Mouse (Mus musculus): ENCODE measurements around the gene Gm19965.

Gm19965 gene

DNA sequence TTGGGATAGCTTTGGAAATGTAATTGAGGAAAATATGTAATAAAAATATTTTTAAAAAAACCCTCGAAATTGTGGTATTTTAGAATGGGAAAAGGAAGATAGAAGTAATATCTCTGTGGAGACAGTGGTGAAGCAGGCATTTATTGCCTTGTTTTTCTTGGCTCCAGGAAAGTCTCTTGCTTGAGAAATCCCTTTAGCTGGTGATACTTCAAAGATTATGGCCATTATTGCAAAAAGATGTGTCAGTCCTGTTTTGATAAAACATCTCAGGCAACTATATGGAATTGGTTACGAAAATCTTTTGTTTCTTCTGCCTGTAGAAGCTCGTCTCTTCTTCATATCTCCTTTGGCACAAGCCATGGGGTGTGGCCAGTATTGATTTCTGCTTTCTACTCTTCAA is at the start of gene Gm19965:
Gm19965 (plus strand) TSS at position 301 of the 400 bp plus-strand sequence.
- CTCF ChIA-PET, result no interaction called here

DNA sequence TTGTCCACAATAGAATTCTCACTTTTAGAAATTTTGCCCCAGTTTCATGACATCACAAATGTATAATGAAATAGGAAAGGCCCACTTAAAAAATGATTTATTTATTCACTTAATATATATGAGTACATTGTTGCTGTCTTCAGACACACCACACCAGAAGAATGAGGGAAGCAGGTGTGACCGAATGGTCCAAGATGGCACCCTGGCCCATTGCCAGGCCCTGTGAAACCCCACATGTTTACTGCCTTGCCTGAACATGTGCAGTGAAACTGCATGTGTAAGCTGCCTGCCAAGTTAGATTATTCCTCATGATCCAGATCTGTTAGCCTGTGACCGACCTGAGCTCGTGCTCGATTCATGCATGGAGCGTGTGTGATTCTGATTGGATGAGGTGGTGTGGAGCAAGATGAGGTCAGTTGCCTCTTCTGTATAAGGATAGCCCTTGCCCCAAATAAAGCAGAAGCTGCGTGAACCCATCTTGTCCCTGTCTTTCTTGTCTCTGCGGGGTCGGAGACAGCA is 20.3 kb upstream of the Gm19965 start:
- CTCF ChIA-PET, result no interaction called here

All from spleen, embryonic (tissue).